Mouse (Mus musculus) left cerebral cortex, postnatal 14 days (tissue): ENCODE results near the gene Ncbp1. TPM values are rescaled to one million over a fixed set of nuclear protein-coding genes. Genes with fewer than 3 reads are reported as not detected.

ENCODE experiments used
- DNase-seq, 2 experiments: peaks; one replicate each; pipeline ENCODE4 v3.0.0; 2021 to 2022; ENCODE audit warnings: low spot score in 2 of 2, mixed read lengths in 1 of 2
- intact Hi-C: fragments of 180-260 bp; cut with DNase I; formaldehyde crosslinking; loops from one replicate; pipeline ENCODE4 v1.15.1; 2025
- total RNA-seq, 2 experiments: library from RNA; stranded (reverse); gene quantifications; 2 replicates each; pipeline ENCODE4 v1.2.3; 2021

The Ncbp1 gene
- total RNA-seq, 2 experiments from 2014 or later = 48.8 to 53.2 TPM

DNA sequence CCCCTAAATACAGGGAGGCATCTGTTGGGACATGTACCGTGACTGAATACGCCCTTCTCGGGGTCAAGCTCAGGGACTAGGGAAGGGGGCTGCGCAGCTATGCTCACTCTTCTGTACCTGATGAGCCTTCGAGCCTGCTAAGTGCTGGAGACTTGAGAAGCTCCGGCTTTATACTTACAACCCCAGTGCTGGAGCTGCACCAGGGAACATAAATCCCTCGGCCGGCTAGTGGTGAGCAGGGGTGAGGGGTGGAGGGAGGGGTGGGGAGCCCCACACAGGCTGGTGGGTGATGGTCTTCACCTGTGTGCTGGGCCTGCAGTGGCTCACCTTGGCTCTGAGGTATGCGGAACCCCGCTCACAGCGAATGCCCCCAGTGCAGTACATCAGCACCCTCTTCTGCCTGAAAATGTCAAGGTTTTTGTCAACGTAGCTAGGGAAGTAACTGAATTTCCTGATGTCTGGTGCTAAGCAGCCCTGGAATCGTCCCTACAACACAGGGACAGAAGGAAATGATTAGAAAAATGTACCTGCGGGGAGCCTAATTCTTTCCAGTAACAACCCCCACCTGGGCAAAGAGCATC, 18.8 kb upstream of the Ncbp1 start:
- DNase-seq = no peak
- intact Hi-C loops = loop anchor here (5.0 kb wide), 1 partner anchor 77 kb away; no protein-coding TSS in a partner anchor

DNA sequence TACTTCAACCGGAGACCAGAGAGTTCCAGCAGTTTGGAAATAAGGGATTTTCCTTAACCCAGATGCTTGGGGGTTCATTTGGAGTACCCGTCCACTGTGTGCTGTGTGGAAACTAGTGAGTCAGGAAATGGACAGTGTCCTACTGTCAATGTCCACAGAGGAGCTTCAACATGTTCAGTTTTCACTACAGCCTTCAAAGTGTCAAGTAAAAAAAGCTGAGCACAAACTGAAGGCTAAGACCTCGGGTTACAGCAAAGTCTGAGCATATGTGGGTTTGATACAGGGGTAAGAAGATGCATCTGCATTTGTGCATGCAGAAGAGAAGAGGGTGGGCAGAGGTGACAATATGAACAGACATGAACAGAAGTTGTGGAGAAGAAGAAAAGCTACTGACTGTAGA, 17.6 kb upstream of the Ncbp1 start:
- intact Hi-C loops = no loop called here
- no peak for DNase-seq

GRCm38 (mm10) chr4:46123358-46123757, 15.1 kb upstream of the Ncbp1 start:
- intact Hi-C loops = no loop called here
- no peak for DNase-seq

DNA sequence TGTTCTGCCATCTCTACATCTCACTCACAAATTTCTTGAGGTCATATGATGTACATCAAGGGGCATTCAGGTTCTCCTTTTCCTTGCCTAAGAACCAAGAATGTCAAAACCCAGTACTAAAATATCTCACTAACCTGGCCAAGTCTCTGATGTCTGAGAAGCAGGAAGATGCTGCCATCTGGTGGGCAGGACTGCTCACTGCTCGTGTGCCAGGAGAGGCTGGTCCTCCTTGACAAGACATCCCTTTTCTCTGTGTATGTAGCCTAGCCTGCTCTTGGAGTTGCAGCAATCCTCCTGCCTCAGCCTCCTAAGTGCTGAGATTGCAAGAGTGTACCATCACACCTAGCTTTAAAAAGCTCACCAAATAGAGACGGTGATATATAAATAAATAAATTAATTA, 11.9 kb upstream of the Ncbp1 start:
- intact Hi-C loops = loop anchor here (5.0 kb wide), 2 partner anchors 184 to 709 kb away; no protein-coding TSS in a partner anchor
- peak; percentile 85 to 90 for DNase-seq

DNA sequence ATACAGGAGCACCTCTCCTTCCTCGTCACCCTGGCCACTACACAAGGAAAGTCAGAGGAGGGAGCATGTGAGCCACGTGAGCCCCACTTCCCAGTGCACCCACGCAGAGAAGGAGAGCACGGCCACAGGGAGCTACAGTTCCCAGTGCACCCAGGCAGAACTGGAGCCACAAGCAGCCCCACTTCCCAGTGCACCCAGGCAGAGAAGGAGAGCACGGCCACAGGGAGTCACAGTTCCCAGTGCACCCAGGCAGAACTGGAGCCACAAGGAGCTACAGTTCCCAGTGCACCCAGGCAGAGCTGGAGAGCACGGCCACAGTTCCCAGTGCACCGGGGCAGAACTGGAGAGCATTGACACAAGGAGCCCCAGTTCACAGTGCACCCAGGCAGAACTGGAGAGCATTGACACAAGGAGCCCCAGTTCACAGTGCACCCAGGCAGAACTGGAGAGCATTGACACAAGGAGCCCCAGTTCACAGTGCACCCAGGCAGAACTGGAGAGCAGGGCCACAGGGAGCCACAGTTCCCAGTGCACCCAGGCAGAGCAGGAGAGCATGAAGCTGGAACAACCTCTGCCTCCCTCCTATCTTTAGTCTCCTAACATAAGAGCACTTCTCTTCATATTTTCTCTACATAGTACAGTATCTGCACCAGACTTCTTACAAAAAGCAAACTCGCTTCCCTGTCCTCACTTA, 9.0 kb upstream of the Ncbp1 start:
- DNase-seq = no peak
- intact Hi-C loops = loop anchor here (5.0 kb wide), 2 partner anchors 187 to 712 kb away; no protein-coding TSS in a partner anchor

DNA sequence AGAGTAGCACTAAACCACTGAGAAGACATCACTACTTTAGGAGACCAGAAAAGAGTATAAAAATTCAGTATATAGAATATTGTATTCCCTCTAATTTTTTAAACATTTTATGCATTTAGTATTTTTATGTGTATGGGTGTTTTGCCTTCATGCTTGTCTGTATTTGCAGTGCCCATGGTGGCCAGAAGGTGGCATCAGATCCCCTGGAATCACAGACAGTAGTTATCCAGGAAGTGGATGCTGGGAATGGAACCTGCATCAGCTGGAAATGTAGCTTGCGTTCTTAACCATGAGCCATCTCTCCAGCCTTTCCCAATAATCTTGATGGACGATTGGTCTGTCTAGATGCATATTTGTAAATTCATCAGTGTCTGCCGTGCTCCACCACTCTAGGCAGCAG, 8.2 kb upstream of the Ncbp1 start:
- intact Hi-C loops = no loop called here
- DNase-seq = peak; percentile 38 to 45

- intact Hi-C loops = no loop called here
- DNase-seq = no peak
Observed at GRCm38 (mm10) chr4:46131791-46132190, 6.6 kb upstream of the Ncbp1 start.

GRCm38 (mm10) chr4:46137629-46138286, 655 bp upstream of the Ncbp1 start:
- intact Hi-C loops = no loop called here
- DNase-seq = no peak

GRCm38 (mm10) chr4:46144323-46144722, 5.9 kb downstream of the Ncbp1 start:
- intact Hi-C loops = no loop called here
- no peak for DNase-seq

DNA sequence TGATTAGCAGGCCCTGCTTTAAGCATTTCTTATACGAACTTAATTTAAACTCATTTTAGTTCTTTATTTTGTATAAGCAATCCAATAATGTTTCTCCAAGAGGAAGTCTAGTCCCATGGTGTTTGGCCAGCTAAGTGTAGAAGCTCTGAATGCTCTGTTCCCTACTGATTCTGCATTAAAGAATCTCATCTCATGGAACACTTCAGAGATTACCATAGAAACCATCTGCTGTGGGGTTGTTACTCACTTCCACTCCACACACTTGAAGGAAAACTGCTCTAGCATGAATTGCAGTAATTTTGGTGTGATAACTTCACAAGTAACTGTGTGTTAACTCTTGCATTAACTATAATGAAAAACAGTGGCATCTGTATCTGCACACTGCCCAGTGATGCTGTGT, 8.5 kb downstream of the Ncbp1 start:
- intact Hi-C loops = no loop called here
- peak; percentile 20 to 62 for DNase-seq

- DNase-seq = no peak
- intact Hi-C loops = loop anchor here (2.0 kb wide), 1 partner anchor 15 kb away; no protein-coding TSS in a partner anchor
Observed at GRCm38 (mm10) chr4:46151903-46152544, 13.6 kb downstream of the Ncbp1 start.

DNA sequence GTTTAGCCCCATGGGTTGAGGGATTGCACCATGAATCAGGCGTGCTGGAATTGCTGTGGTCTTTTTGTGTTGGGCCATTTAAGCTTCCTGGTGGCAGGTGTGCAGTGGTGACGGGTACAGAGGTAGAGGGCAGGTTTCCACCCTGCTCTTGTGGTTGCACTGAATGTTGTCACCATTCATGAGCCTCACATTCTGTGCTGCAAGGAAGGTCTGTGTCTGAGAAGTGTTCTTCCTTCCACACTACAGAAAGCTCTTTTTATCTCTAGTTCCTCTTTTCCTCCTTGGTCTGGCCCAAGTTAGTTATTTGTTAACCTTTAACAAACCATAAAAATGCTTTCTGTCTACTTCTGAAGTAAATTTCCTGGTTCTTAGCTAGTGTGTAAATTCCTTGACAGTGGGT, 25.6 kb downstream of the Ncbp1 start:
- intact Hi-C loops = no loop called here
- no peak for DNase-seq

DNA sequence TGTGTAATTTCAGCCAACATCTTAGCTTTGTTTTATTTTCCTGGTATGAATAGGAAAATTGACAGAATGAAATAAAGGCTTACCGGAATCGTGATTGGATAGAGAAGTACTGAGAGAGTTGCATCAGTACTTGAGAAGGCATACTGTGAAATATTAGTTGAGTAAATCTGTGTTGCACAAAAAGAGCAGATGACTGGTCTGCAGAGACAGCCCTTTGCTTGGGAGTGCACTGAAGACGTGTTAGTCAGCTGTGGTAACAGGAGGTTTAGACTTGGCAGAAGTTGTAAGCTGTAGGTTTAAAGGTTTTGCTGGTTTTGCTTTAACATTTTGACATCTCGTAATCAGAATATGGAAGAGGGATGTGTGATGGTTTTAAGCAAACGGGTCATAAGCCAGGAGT, 27.4 kb downstream of the Ncbp1 start:
- intact Hi-C loops = loop anchor here (2.0 kb wide), 1 partner anchor 15 kb away; no protein-coding TSS in a partner anchor
- no peak for DNase-seq

DNA sequence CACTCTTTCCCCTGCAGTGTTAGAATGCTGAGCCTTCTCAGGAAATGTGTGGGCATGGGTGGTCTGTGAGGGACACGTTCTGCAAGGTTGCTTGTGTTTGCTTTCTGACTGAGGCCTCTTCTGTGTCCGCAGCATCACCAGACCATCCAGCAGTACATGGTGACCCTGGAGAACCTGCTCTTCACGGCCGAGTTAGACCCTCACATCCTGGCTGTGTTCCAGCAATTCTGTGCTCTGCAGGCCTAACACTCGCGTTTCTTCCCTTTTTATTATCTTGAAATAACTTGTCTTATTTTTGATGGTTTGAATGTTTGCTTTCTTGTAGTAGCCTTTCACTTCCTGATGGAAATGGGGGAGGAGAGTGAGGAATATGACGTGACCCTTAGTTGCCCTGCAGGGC, 33.3 kb downstream of the Ncbp1 start:
- intact Hi-C loops = no loop called here
- DNase-seq = no peak

- no peak for DNase-seq
- intact Hi-C loops = no loop called here
Observed at GRCm38 (mm10) chr4:46176313-46176712, 37.9 kb downstream of the Ncbp1 start.

GRCm38 (mm10) chr4:46177018-46177417, 38.6 kb downstream of the Ncbp1 start:
- DNase-seq = peak in 1 of 2 experiments; percentile 52
- intact Hi-C loops = no loop called here

DNA sequence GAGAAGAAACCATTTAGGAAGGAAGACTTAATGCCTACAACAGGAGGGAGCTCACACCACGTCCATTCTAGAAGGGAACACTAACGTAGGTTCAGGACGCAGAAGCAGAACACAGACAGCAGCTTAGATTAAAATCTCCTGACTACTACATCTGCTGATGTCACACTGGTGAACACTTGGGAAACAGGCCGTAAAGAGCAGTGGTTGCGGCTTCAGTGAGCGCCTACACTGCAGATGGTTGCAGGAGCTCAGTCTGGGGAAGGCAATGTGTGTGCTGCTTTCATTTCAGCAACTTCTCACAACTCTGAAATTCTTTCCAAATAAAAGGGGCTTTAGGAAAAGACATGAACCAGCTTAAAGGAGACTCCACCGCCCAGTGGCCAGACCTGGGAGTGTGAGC, 39.1 kb downstream of the Ncbp1 start:
- intact Hi-C loops = no loop called here
- no peak for DNase-seq

GRCm38 (mm10) chr4:46181168-46181567, 42.8 kb downstream of the Ncbp1 start:
- intact Hi-C loops = no loop called here
- no peak for DNase-seq

GRCm38 (mm10) chr4:46182181-46182580, 43.8 kb downstream of the Ncbp1 start:
- DNase-seq = no peak
- intact Hi-C loops = no loop called here

DNA sequence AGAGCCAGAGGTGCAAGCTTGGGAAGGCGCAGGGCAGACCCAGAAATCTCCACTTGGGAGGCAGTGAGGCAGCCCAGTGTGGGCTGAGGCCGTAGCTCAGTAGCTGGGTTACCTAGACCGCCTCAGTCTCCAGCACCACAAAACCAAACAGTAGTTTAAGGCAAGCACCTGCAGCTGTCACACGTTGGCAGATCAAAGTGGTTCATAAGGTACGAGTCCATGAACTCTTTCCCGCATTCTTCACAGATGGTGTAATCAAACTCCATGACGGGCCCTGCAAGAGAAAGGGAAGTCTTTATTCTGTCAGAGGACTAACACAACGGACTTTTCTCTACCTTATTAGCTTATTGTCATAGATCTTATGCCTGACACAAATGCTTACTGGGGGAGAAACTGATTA, 47.0 kb downstream of the Ncbp1 start:
- intact Hi-C loops = no loop called here
- DNase-seq = no peak
